Mouse (Mus musculus) thymus, adult 2 months (tissue): ENCODE data around the gene Lamp1.

Experiments used
- CTCF ChIP-seq: fragments of 200-500 bp; IDR thresholded peaks from 2 replicates; pipeline ENCODE4 v1.5.1; 2012; ENCODE audit warnings: mild to moderate bottlenecking, control low read depth, low read length, moderate library complexity, borderline replicate concordance; ENCODE audit not compliant: control insufficient read depth, poor library complexity, insufficient read depth; ENCODE audit errors: extremely low read depth
- POLR2A ChIP-seq: fragments of 200-500 bp; IDR thresholded peaks from 2 replicates; pipeline ENCODE4 v1.6.1; 2012; ENCODE audit warnings: mild to moderate bottlenecking, low read length, control low read depth, moderate library complexity; ENCODE audit not compliant: control insufficient read depth, poor library complexity, insufficient read depth; ENCODE audit errors: extremely low read depth

GRCm38 (mm10) chr8:13155358-13155757 is 3.6 kb upstream of the Lamp1 start:
- TF ChIP-seq CTCF (no peak), POLR2A (no peak)
